Mouse (Mus musculus) frontal cortex, postnatal 10 days (tissue): ENCODE results near the gene Gm3194.
"Not testable (repeated sequence)": the region's sequence is repeated elsewhere in the genome, so short reads cannot be mapped to it uniquely, and the experiment has no call there.

ENCODE experiments used
- DNase-seq, 2 experiments: peaks; one replicate each; pipeline ENCODE4 v3.0.0; 2022; ENCODE audit warnings: low spot score in 2 of 2, mixed read lengths in 1 of 2

Gene Gm3194

DNA sequence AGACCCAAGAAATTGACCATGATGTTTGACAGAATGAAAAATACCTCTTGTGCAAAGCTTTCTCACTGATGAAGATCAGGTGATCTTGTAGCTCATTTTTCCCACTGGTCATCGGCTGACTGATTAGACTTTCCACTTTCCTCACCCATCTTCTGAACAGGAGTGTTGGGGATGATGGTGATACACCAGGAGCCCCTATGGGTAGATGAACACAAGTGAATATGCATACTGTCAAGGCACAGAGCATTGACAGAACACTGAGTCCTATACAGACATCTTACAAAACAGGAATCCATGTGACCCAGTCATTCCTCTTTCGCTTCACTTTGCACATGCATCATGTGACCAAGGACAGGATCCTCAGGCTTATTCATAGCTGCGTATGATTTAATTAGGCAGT, at the start of gene Gm3194:
TSS of gene Gm3194 (minus strand) at position 101 of the 400 bp plus-strand sequence.
- DNase-seq: not testable (repeated sequence)

DNA sequence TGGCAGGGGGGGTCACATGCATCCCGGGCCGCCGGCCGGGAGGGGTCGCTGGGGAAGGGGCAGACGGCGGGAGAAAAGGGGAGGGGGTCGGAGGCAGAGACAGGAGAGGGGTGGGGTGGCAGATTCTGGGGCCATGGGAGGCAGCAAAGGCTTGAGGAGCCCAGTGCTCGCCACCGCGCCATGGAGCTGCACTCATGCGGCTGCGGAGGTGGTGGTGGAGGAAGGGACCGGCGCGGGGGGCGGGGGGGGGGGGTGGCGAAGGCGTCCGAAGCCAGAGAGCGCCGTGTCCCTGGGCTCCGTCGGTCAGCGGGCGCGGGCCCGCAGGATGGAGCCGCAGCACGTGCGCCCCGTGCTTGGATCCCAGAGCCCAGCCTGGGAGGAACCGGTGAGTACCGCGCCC, 46.1 kb upstream of the Gm3194 start, which contains the start of gene Gm3488:
TSS of gene Gm3488 (plus strand) at position 301 of the 400 bp plus-strand sequence.
- not testable (repeated sequence) for DNase-seq

DNA sequence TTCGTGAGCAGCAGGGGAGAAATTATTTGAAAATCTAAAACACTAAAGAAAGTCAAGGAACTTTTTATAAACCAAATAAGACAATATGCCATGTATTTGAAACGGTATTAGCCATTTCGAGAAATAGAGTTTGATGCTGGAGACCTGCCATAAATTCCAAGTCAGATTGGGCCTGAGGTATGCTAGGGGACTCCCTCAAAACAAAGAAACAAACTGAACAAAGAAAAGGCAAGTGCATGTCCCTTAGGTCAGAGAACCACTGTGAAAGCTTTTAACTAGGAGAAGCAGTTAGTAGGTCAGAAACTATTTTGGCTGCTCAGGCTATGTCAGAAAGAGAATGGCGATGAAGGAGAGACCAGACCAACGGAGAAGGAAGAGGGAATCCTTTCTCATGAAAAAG, 28.6 kb upstream of the Gm3194 start, which contains the start of gene Gm3187:
TSS of gene Gm3187 (plus strand) at position 301 of the 400 bp plus-strand sequence.
- DNase-seq: not testable (repeated sequence)

DNA sequence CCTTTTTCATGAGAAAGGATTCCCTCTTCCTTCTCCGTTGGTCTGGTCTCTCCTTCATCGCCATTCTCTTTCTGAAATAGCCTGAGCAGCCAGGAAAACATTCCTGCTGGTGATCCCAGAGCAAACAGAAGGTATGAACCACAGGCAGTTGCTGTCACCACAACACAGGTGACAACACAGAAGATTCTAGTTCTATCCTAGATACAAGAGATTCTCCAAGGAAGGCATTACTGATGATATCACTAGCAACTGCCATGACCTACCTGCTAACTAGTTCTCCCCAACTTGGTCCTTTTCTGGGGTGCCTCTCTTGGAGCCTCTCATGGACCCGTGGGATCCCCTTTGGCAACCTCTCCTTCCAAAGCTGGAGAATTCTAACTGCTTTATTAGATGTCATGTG, 22.5 kb upstream of the Gm3194 start, which contains the start of gene Gm8246:
TSS of gene Gm8246 (minus strand) at position 101 of the 400 bp plus-strand sequence.
- DNase-seq: not testable (repeated sequence)

DNA sequence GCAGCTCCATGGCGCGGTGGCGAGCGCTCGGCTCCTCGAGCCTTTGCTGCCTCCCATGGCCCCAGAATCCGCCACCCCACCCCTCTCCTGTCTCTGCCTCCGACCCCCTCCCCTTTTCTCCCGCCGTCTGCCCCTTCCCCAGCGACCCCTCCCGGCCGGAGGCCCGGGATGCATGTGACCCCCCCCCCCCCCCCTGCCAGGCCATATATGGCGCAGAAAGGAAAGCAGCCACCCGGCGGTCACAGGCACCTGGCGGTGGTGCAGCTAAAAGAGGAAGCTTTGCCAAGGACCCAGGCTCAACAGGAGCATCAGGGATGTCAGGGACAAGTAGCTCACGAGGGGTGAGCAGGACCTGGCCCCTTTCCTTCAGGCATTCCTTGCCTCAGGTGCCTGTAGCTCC, 5.2 kb upstream of the Gm3194 start:
- not testable (repeated sequence) for DNase-seq

DNA sequence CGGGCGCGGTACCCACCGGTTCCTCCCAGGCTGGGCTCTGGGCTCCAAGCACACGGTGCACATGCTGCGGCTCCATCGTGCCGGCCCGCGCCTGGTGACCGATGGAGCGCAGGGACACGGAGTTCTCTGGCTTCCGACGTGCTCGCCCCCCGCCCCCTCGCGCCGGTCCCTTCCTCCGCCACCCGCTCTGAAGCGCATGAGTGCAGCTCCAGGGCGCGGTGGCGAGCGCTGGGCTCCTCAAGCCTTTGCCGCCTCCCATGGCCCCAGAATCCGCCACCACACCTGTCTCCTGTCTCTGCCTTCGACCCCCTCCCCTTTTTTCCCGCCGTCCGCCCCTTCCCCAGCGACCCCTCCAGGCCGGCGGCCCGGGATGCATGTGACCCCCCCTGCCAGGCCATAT, 66.3 kb downstream of the Gm3194 start, which contains the start of gene Gm3500:
TSS of gene Gm3500 (minus strand) at position 101 of the 400 bp plus-strand sequence.
- not testable (repeated sequence) for DNase-seq
